Comparison of ENCODE assay signal across 8 mouse cellular contexts in the genomic region with DNA sequence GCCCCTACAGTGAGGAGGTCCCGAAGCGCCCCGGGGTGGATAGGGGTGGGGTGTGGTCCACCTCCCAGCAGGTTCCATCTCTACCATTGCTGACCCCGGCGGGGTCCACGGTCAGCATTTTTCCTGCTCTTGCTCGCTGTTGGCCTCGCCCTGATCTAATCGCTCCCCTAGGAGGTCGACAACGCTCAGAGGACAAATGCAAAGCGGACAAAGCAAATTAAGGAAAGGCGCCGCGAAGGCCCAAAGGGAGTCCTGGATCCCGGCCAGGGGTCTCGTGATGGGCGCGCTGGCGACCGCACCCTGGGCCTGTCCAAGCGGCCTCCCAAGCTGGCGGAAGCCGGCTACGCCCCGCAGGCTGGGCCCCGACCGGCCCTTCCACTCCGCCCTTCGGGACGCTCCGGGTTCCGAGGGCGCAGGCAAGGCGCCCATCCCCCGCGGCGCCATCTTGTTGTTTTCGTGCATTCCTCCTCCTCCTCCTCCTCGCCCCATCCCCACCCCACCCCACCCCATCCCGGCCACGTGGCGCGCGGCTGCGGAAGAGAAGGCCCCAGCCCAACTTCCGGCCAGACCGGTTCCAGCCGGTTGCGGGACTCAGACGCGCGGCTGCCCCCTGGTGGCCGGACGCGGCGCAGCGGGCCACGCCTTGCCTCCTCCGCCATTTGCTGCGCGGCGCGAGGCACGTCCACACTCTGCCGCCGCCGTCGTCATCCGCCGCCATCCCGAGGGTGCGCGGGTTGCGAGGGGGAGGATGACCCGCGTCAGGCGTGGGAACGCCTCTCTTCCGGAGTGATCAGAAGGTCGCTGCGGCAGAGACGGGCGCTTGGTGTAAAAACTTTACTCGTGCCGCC.
DNase-seq lines count a peak whose midpoint lies in the region; ATAC-seq and TF ChIP-seq lines count a peak whose summit lies in the region.

No protein-coding gene starts in this region.

- H3K9me3 ChIP-seq in CH12.LX (replicated peaks; ENCODE audit: low read length): no peaks in the 10 kb centered on the region
- no peaks in the 10 kb centered on the region for H3K9me3 ChIP-seq in forebrain, embryonic 10.5 days
- no peaks in the 10 kb centered on the region for H3K9me3 ChIP-seq in heart, embryonic 15.5 days (replicated peaks)
- no peaks in the 10 kb centered on the region for H3K9me3 ChIP-seq in liver, embryonic 13.5 days (replicated peaks)
- no peaks in the 10 kb centered on the region for H3K9me3 ChIP-seq in stomach, embryonic 14.5 days (ENCODE audit: control insufficient read depth, low read depth, low read length)

- H3K36me3 ChIP-seq in CH12.LX (replicated peaks in 1 of 2; ENCODE audit: control insufficient read depth in 1 of 2, insufficient read depth in 1 of 2, low read length in 1 of 2): no peaks in the 10 kb centered on the region
- no peaks in the 10 kb centered on the region for H3K36me3 ChIP-seq in forebrain, embryonic 10.5 days (replicated peaks)
- no peaks in the 10 kb centered on the region for H3K36me3 ChIP-seq in heart, embryonic 15.5 days
- H3K36me3 ChIP-seq in liver, embryonic 13.5 days: no peaks in the 10 kb centered on the region
- H3K36me3 ChIP-seq in stomach, embryonic 14.5 days (ENCODE audit: control insufficient read depth, insufficient read depth, low read length): no peaks in the 10 kb centered on the region

- peaks cover 3% of the 10 kb centered on the region; the same call in 1 of the 2 replicates for H3K79me2 ChIP-seq in CH12.LX (replicated peaks; ENCODE audit: control insufficient read depth, extremely low read depth, insufficient read depth, poor library complexity, severe bottlenecking)

- H3K27ac ChIP-seq in CH12.LX (ENCODE audit: insufficient read depth, low read depth): peak overlapping the region; percentile 80
- peak overlapping the region; percentile 100 for H3K27ac ChIP-seq in forebrain, embryonic 10.5 days
- H3K27ac ChIP-seq in heart, embryonic 15.5 days: peak overlapping the region; percentile 99
- peak overlapping the region; percentile 98 for H3K27ac ChIP-seq in liver, embryonic 13.5 days
- peak overlapping the region; percentile 100 for H3K27ac ChIP-seq in stomach, embryonic 14.5 days (ENCODE audit: low read length)

- H3K4me1 ChIP-seq in CH12.LX (ENCODE audit: control insufficient read depth in 1 of 2, insufficient read depth in 2 of 2): peaks cover 0 to 25% of the 10 kb centered on the region in 2 experiments; a peak in 2 of 4 replicates
- H3K4me1 ChIP-seq in forebrain, embryonic 10.5 days: peaks cover 56% of the 10 kb centered on the region
- peaks cover 29% of the 10 kb centered on the region for H3K4me1 ChIP-seq in heart, embryonic 15.5 days (replicated peaks)
- H3K4me1 ChIP-seq in liver, embryonic 13.5 days (replicated peaks): peaks cover 38% of the 10 kb centered on the region
- peaks cover 11% of the 10 kb centered on the region for H3K4me1 ChIP-seq in stomach, embryonic 14.5 days (ENCODE audit: control insufficient read depth, insufficient read depth, low read length)

- peak overlapping the region; percentile 70 to 93 (median 71) for H3K4me3 ChIP-seq in CH12.LX (replicated peaks in 1 of 3; ENCODE audit: low read depth in 2 of 3, low read length in 2 of 3, poor library complexity in 1 of 3)
- peak overlapping the region; percentile 71 for H3K4me3 ChIP-seq in forebrain, embryonic 10.5 days
- peak overlapping the region; percentile 67 for H3K4me3 ChIP-seq in heart, embryonic 15.5 days
- peak overlapping the region; percentile 83 for H3K4me3 ChIP-seq in liver, embryonic 13.5 days (replicated peaks)
- peak overlapping the region; percentile 63 for H3K4me3 ChIP-seq in stomach, embryonic 14.5 days (ENCODE audit: low read depth, low read length)

- dilution Hi-C loops in CH12.LX (cut with MboI; ENCODE audit: extremely low pct_ligation_motif_present, extremely low pct_unique_long_range_greater_than_20kb, low sequenced_read_pairs): no loop called here

- TF ChIP-seq EP300 in CH12.LX (IDR thresholded peaks at IDR 0.05; ENCODE audit: low read length): no peak

- peak overlapping the region; percentile 95 for H3K9ac ChIP-seq in CH12.LX (ENCODE audit: insufficient read depth, low read depth)
- peak overlapping the region; percentile 91 for H3K9ac ChIP-seq in heart, embryonic 15.5 days
- H3K9ac ChIP-seq in liver, embryonic 13.5 days: peak overlapping the region; percentile 95
- H3K9ac ChIP-seq in stomach, embryonic 14.5 days (replicated peaks; ENCODE audit: low read depth, low read length): peak overlapping the region; percentile 98

- peak; percentile 94 for ATAC-seq in heart, embryonic 15.5 days (replicated peaks; ENCODE audit: insufficient number of reproducible peaks, insufficient read depth, low FRiP score, low read depth)
- ATAC-seq in liver, embryonic 13.5 days (ENCODE audit: low read depth): peak; percentile 91
- ATAC-seq in stomach, embryonic 14.5 days (ENCODE audit: insufficient number of reproducible peaks, insufficient read depth, low FRiP score, low read depth): peak; percentile 95

- DNase-seq in CH12.LX (ENCODE audit: extremely low read depth): peak; percentile 93
- DNase-seq in c-Kit-positive CD71-negative TER-119-negative erythroid progenitor cells, embryonic 14.5 days (ENCODE audit: low read depth): peak; percentile 93
- DNase-seq in forebrain, embryonic 10.5 days (ENCODE audit: extremely low spot score, low spot score): peak; percentile 97
- peak; percentile 96 to 97 for DNase-seq in kidney, postnatal 25 days
- DNase-seq in liver, embryonic 13.5 days: peak; percentile 98
- peak; percentile 99 for DNase-seq in natural killer cell, adult 2 months (ENCODE audit: low spot score in 2 of 2)

- peak; percentile 73 for TF ChIP-seq RAD21 in CH12.LX (IDR thresholded peaks at IDR 0.05; ENCODE audit: low read depth, low read length)

- TF ChIP-seq POLR2A in CH12.LX (IDR thresholded peaks at IDR 0.05; ENCODE audit: low read depth, low read length): peak; percentile 89

- TF ChIP-seq CTCF in CH12.LX (conservative IDR thresholded peaks at IDR 0.05 in 1 of 2, IDR thresholded peaks at IDR 0.05 in 1 of 2; ENCODE audit: low read depth in 2 of 2, low read length in 2 of 2): peak in 1 of 2 experiments; percentile 86; a peak in 2 of 4 replicates

- H3K4me2 ChIP-seq in CH12.LX (ENCODE audit: insufficient read depth, low read depth, poor library complexity, severe bottlenecking): peak overlapping the region; percentile 54
- peak overlapping the region; percentile 73 for H3K4me2 ChIP-seq in heart, embryonic 15.5 days
- peak overlapping the region; percentile 80 for H3K4me2 ChIP-seq in liver, embryonic 13.5 days
- peak overlapping the region; percentile 65 for H3K4me2 ChIP-seq in stomach, embryonic 14.5 days (replicated peaks; ENCODE audit: low read depth, low read length)

- WGBS in forebrain, embryonic 10.5 days: under 1% methylated on average over 84 of the region's 86 CpGs
- under 1% methylated on average over 78 of the region's 86 CpGs for WGBS in heart, embryonic 15.5 days
- WGBS in liver, embryonic 13.5 days (ENCODE audit: insufficient replicate concordance): under 1% methylated on average over 86 of the region's 86 CpGs
- WGBS in stomach, embryonic 14.5 days: under 1% methylated on average over 73 of the region's 86 CpGs

- H3K27me3 ChIP-seq in CH12.LX (replicated peaks): no peaks in the 10 kb centered on the region
- no peaks in the 10 kb centered on the region for H3K27me3 ChIP-seq in forebrain, embryonic 10.5 days (ENCODE audit: poor library complexity, severe bottlenecking)
- no peaks in the 10 kb centered on the region for H3K27me3 ChIP-seq in heart, embryonic 15.5 days
- H3K27me3 ChIP-seq in liver, embryonic 13.5 days: no peaks in the 10 kb centered on the region
- H3K27me3 ChIP-seq in stomach, embryonic 14.5 days (ENCODE audit: control insufficient read depth, insufficient read depth, low read length): no peaks in the 10 kb centered on the region

- in situ Hi-C loops in CH12.LX (cut with MboI; ENCODE audit: low pct_ligation_motif_present, low pct_unique_long_range_greater_than_20kb, low sequenced_read_pairs): no loop called here

TF ChIP-seq in CH12.LX, 34 proteins besides CTCF, POLR2A, EP300 and RAD21 (continues in another document):
- TF ChIP-seq USF1 (IDR thresholded peaks at IDR 0.05; ENCODE audit: low read depth, low read length) (peak; percentile 86), CHD1 (IDR thresholded peaks at IDR 0.05; ENCODE audit: low read depth, low read length) (no peak; the same call in 1 of the 2 replicates), KAT2A (IDR thresholded peaks at IDR 0.05; ENCODE audit: insufficient replicate concordance, low read length) (0 out of 2 replicates have a peak, but pooled peaks have one; percentile 49), TCF12 (IDR thresholded peaks at IDR 0.05; ENCODE audit: low read depth, low read length) (peak; percentile 89), HCFC1 (IDR thresholded peaks at IDR 0.05; ENCODE audit: low read depth, low read length) (peak; percentile 76), NRF1 (IDR thresholded peaks at IDR 0.05; ENCODE audit: low read depth, low read length) (peak; percentile 79), BHLHE40 (IDR thresholded peaks at IDR 0.05; ENCODE audit: low read depth, low read length) (peak; percentile 70), E2F4 (IDR thresholded peaks at IDR 0.05; ENCODE audit: insufficient replicate concordance, low read depth, low read length) (no peak), ZC3H11A (IDR thresholded peaks at IDR 0.05; ENCODE audit: low read depth, low read length) (peak; percentile 88), RCOR1 (conservative IDR thresholded peaks at IDR 0.05; ENCODE audit: low read depth, low read length) (no peak), ELF1 (IDR thresholded peaks at IDR 0.05; ENCODE audit: low read depth, low read length) (peak; percentile 87), CHD2 (IDR thresholded peaks at IDR 0.05; ENCODE audit: low read length) (peak; percentile 85), ZKSCAN1 (IDR thresholded peaks at IDR 0.05; ENCODE audit: borderline replicate concordance, low read depth, low read length) (no peak), MYC (IDR thresholded peaks at IDR 0.05; ENCODE audit: low read depth, low read length) (peak; percentile 74; the same call in 1 of the 2 replicates), JUN (IDR thresholded peaks at IDR 0.05; ENCODE audit: insufficient read depth, low read depth, low read length) (no peak), ZMIZ1 (IDR thresholded peaks at IDR 0.05; ENCODE audit: low read depth, low read length) (peak; percentile 65), PAX5 (IDR thresholded peaks at IDR 0.05; ENCODE audit: low read length) (no peak), NELFE (IDR thresholded peaks at IDR 0.05; ENCODE audit: low read depth, low read length) (peak; percentile 86; the same call in 1 of the 2 replicates), JUND (conservative IDR thresholded peaks at IDR 0.05; ENCODE audit: low read depth, low read length) (no peak), TBP (conservative IDR thresholded peaks at IDR 0.05; ENCODE audit: low read depth, low read length) (peak; percentile 34; the same call in 1 of the 2 replicates), SMC3 (IDR thresholded peaks at IDR 0.05; ENCODE audit: low read depth, low read length) (peak; percentile 89), GABPA (IDR thresholded peaks at IDR 0.05; ENCODE audit: insufficient replicate concordance, low read depth, low read length) (no peak; the same call in 1 of the 2 replicates)

Comparison
In these comparisons a context has a peak if more than half of its experiments do, and no peak if none do; other contexts are left out.
1. Peak in every context shown above with its lines: DNase-seq, ATAC-seq, H3K4me3 ChIP-seq and H3K27ac ChIP-seq.